Mouse (Mus musculus) gastrocnemius, adult 8-10 months (tissue): Measurements from ENCODE around the gene Ikbkg. TPM values are rescaled to one million over a fixed set of nuclear protein-coding genes. Genes with fewer than 3 reads are reported as not detected.
"Not testable (repeated sequence)": the region's sequence is repeated elsewhere in the genome, so short reads cannot be mapped to it uniquely, and the experiment has no call there.

Experiments
- DNase-seq, 2 experiments: peaks; one replicate each; pipeline ENCODE4 v3.0.0; 2022; ENCODE audit warnings: low spot score in 2 of 2
- total RNA-seq, 4 experiments: library from RNA; stranded (reverse); gene quantifications; 2 replicates each; pipeline ENCODE4 v1.2.4; 2022

Gene Ikbkg
- total RNA-seq: 10 to 100 TPM; 21.6 to 31.2 (median 25.5) TPM

- DNase-seq: peak; percentile 65 to 74
These were observed at the start of gene Ikbkg, which contains the start of gene Fam3a for GRCm38 (mm10) chrX:74392535-74393443. Gene Ikbkg (plus strand): TSS chrX:74393290. Gene Fam3a (minus strand): TSS chrX:74393272.

GRCm38 (mm10) chrX:74352645-74353466 lies 40.2 kb upstream of the Ikbkg start:
- DNase-seq: no peak

DNA sequence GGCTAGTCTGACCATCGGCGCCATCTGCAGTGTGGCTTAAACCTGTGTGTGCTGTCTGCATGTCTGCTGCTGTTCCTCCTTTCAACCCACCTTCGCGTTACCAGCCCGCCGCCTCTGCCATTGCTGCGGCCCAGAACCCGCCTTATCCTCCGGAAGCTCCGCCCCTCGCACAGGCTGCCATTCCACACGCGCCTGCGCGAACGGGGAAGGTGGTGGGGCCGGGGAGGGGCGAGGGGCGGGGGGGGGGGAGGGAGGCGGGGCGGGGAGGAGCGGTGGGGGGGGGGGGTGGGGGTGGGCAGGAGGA lies 39.7 kb upstream of the Ikbkg start, which contains the start of gene Lage3:
Gene Lage3 (minus strand): TSS at position 152 of the 304 bp plus-strand sequence.
- peak; percentile 50 to 71 for DNase-seq

DNA sequence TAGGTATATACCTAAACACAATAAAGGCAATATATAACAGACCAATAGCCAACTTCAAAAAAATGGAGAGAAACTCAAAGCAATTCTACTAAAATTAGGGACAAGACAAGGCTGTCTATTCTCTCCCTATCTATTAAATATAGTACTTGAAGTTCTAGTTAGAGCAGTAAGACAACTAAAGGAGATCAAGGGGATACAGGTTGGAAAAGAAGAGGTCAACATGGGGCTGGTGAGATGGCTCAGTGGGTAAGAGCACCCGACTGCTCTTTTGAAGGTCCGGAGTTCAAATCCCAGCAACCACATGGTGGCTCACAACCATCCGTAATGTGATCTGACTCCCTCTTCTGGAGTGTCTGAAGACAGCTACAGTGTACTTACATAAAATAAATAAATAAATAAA lies 36.0 kb upstream of the Ikbkg start:
- DNase-seq: not testable (repeated sequence)

GRCm38 (mm10) chrX:74359171-74359570 lies 33.9 kb upstream of the Ikbkg start:
- no peak for DNase-seq

- no peak for DNase-seq
These were observed 25.6 kb upstream of the Ikbkg start for GRCm38 (mm10) chrX:74367512-74367911.

GRCm38 (mm10) chrX:74368209-74368909 lies 24.7 kb upstream of the Ikbkg start:
- peak; percentile 53 to 55 for DNase-seq

DNA sequence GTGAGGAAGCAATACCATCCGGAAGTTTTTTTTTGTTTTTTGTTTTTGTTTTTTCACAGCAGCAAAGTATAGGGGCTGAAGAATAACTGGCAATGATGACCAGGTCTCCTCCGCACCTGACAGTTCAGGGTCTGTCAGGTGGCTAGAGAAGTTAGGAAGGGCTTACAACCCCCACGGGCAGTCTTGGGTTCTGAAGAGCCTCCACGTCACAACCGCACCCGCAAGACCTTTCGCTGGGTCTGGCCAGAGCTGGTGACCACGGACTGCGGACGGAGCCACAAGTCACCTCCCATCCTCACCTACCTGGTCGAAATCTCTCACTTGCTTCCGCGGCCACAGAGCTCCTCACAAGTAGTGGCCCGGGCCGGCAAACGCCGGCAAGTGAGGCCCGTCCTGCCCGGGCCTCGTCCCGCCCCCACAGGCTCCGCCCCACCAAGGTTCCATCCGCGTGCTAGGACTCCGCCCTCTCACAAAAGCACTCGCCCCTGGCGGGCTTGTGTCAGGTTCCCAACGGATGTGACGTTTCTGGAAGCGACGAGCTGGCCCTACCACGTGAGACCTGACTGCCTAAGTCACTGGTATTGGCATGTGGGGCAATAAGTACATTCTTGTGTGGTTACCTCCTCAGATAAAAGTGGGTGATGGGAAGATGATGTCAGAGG lies 20.1 kb upstream of the Ikbkg start, which contains the start of the genes Ubl4a and Slc10a3:
Gene Ubl4a (minus strand): TSS at position 331 of the 662 bp plus-strand sequence.
Gene Slc10a3 (minus strand): TSS at position 462 of the 662 bp plus-strand sequence.
- DNase-seq: peak; percentile 79 to 87

- DNase-seq: no peak
These were observed 8.6 kb upstream of the Ikbkg start for GRCm38 (mm10) chrX:74384451-74384850.

DNA sequence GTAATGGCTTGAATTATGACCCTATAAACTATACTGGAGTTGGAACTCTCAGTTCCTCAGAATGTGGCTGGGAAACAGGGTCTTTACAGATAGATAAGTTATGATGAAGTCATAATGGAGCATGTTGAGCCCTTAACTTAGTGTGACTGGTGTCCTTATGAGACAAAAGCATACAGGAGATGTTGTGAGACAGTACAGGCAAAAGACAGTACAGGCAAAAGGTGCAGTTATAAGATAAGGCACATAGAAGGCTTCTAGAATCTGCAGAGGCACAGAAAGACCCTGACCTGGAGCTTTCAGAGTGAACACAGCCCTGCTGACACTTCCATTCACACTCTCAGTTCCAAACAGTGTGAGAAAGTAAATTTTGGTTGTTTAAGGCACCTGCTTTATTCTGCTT lies 4.9 kb upstream of the Ikbkg start:
- DNase-seq: no peak

DNA sequence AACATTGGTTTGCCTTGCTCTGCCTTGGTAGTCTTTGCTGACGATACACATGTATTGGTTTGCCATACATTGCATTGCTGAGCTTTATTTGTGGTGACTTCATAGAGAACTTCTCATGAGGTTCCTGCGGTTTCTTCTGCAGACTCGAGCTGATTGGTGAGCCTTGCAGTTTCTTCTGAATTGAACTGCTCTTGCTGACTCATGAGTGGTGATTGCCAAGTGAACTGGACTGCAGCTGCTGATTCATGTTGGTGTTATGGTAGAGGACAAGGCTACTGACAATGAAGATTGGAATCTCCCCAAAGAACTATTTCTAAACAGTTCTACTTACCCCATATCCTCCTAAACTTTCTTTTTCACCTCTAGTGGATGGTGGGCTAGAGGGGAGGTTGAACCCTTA lies 7.0 kb downstream of the Ikbkg start:
- no peak for DNase-seq

GRCm38 (mm10) chrX:74408340-74408739 lies 15.2 kb downstream of the Ikbkg start:
- DNase-seq: no peak

DNA sequence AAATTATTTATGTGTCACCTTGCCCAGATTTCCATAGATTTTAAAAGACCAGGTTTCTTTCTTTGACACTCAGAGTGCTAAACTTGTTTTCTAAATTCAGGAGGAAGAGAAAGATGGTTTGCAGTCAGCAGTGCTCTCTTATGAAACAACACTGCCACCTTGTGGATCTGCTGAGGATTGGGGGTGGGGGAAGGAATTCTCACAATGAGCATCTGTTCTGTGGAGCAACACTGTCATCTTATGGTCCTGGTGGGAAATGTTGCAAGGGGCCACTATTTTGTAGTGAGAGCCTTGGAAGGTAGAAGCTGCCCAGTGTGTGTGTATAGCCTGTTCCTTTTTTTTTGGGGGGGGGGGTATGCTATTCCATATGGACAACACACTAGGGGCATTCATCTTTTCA lies 20.3 kb downstream of the Ikbkg start:
- peak; percentile 10 to 33 for DNase-seq

GRCm38 (mm10) chrX:74424443-74424842 lies 31.4 kb downstream of the Ikbkg start:
- no peak for DNase-seq

GRCm38 (mm10) chrX:74425195-74425594 lies 32.1 kb downstream of the Ikbkg start:
- DNase-seq: peak in 1 of 2 experiments; percentile 5

DNA sequence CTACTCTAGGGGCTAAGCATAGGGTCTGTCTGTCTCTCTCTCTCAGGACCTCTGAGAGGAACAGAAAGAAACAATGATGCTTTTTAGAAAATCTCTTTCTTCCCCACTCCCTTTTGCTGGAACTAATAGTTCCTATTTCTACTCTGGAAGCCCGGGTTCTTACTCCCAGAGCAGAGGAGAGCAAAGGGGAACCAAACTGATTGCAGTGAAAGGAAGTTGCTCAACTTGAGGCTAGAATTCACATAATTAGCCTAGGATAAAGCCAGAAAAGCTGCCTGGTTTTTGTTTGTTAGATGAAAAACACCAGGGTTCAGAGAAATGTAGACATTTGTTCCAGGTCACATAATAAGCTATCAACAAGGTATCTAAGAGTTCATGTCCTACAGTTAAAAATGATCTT lies 33.2 kb downstream of the Ikbkg start:
- no peak for DNase-seq

- DNase-seq: no peak
These were observed 34.0 kb downstream of the Ikbkg start for GRCm38 (mm10) chrX:74427116-74427515.

DNA sequence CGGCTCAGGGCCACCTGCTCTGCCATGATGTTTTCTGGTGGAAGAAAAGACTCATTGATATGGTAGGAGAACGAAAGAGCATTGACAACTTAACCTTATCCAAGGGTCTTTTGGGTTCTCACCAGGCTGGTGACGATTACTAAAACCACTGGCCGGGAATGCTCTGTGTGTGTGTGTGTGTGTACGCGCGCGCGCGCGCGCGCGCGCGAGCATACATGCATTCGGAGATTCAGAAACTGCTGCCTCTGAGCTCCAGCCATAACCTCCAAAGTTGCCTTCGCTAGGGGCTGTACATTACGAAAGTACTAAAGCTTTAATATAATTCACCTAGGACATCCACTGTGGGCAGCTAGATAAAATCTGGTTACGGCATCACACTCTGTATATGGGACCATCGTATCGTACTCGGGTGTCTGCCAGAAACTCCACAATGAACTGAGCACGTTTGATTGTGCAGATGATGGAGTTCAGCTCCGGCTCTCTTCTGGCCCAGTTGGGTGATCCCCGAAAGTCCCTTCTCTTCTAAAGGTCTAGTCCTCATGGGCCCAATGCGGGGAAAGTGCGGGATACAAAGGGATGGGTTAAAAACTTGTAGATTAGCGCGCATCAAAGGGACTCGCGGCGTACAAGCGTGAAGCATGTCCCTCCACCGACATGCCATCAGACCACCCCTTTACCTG lies 35.2 kb downstream of the Ikbkg start:
- DNase-seq: peak in 1 of 2 experiments; percentile 3

GRCm38 (mm10) chrX:74428826-74429276 lies 35.8 kb downstream of the Ikbkg start, which contains the start of gene G6pdx:
Gene G6pdx (minus strand): TSS chrX:74429194.
- peak; percentile 79 to 86 for DNase-seq

DNA sequence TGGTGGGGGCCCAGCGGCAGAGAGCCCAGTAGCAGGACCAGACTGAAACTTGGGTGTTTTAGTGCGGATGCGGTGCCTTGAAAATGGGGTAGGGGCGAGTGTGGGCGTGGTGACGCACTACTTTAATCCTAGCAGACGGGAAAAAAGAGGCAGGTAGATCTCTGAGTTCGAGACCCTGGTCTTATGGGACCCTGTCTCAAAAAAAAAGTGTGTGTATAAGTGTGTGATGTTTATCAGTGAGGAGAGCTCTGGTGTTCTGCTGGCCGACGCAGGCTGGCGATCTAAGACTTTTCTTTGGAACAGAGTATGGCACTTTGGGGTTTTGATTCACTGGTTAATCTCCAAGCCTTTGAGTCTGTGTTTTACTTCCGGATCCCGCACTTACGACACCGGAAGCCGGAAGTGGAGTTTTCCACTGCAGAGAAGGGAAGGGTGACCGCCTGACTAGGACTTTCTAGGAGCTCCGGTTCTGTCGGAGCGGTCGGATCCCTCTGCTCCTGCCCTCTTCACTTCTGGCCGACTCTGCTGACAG lies 36.3 kb downstream of the Ikbkg start:
- DNase-seq: peak; percentile 29 to 42
